Comparison of ENCODE assay signal across 8 mouse cellular contexts in the genomic region with DNA sequence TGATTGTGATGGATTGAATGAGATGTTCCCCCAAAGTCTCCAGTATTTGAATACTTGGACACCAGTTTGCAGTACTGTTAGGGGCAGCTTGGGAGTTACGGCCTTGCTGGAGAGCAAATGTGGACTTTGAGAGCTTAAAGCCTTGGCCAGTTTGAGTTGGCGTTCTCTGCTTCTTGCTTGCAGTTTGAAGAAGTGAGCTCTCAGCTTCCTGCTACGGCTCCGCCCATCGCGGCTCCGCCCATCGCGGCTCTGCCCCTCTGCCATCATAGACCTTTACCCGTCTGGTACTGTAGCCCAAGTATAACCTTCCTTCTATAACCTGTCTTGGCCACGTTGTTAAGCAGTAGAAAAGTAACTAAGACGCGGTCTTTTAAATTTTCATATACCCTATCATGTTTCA.
A peak's percentile ranks its signal among the peaks of the same experiment; 100 is the strongest.
DNase-seq lines count a peak whose midpoint lies in the region; ATAC-seq lines count a peak whose summit lies in the region.

No protein-coding gene starts in this region.

- peak overlapping the region; percentile 48 for H3K4me3 ChIP-seq in heart, embryonic 16.5 days (ENCODE audit: low read length)

- H3K4me1 ChIP-seq in heart, embryonic 16.5 days (ENCODE audit: control insufficient read depth, insufficient read depth, low read length): peaks cover 7% of the 10 kb centered on the region

- H3K27me3 ChIP-seq in heart, embryonic 16.5 days (ENCODE audit: control insufficient read depth, insufficient read depth, low read length): no peaks in the 10 kb centered on the region

- H3K9me3 ChIP-seq in heart, embryonic 16.5 days (replicated peaks; ENCODE audit: control insufficient read depth, low read length): no peaks in the 10 kb centered on the region

- peak; percentile 81 for ATAC-seq in activated CD4-positive, CD25-positive, alpha-beta regulatory T cell, adult 4 months
- no peak for ATAC-seq in heart, embryonic 16.5 days (replicated peaks; ENCODE audit: extremely low read depth, insufficient read depth, low FRiP score)
- ATAC-seq in megakaryocyte progenitor cell, adult 5-6 weeks (replicated peaks; ENCODE audit: poor library complexity): peak; percentile 72

- 17% methylated on average over 13 of the region's 13 CpGs for WGBS in heart, embryonic 16.5 days

- H3K4me2 ChIP-seq in heart, embryonic 16.5 days (ENCODE audit: low read depth, low read length): peak overlapping the region; percentile 79

- H3K27ac ChIP-seq in heart, embryonic 16.5 days (ENCODE audit: low read length): no peak overlapping the region

- no peaks in the 10 kb centered on the region for H3K36me3 ChIP-seq in heart, embryonic 16.5 days (ENCODE audit: control insufficient read depth, insufficient read depth)

- DNase-seq in 3T3-L1 (ENCODE audit: low read depth, low spot score): peak; percentile 54
- peak; percentile 39 to 59 for DNase-seq in kidney, postnatal 4 days
- peak; percentile 36 to 55 for DNase-seq in thymus, postnatal 36 days
- no peak for DNase-seq in layer of hippocampus, postnatal 25 days (ENCODE audit: extremely low spot score in 1 of 2, low spot score in 1 of 2)
- no peak for DNase-seq in layer of hippocampus, adult 11-12 months (ENCODE audit: low spot score)

- no peak overlapping the region for H3K9ac ChIP-seq in heart, embryonic 16.5 days (ENCODE audit: low read length)

Comparison
In these comparisons a context has a peak if more than half of its experiments do, and no peak if none do; other contexts are left out.
1. DNase-seq: peak in 3T3-L1 (single experiment), kidney, postnatal 4 days (2 of 2) and thymus, postnatal 36 days (2 of 2); none in layer of hippocampus, postnatal 25 days (0 of 2) and layer of hippocampus, adult 11-12 months (single experiment).